ENCODE assay signal across 8 mouse cellular contexts in genomic region chr8:124792186-124792585, GRCm38 (mm10). TPM values are rescaled to one million over a fixed set of nuclear protein-coding genes. Genes with fewer than 3 reads are reported as not detected.
A peak's percentile ranks its signal among the peaks of the same experiment; 100 is the strongest.
DNase-seq lines count a peak whose midpoint lies in the region; ATAC-seq lines count a peak whose summit lies in the region.

No protein-coding gene starts in this region.

- WGBS in heart, embryonic 15.5 days: under 1% methylated on average over 32 of the region's 32 CpGs
- 2% methylated on average over 32 of the region's 32 CpGs for WGBS in embryonic facial prominence, embryonic 10.5 days
- WGBS in intestine, embryonic 16.5 days: under 1% methylated on average over 32 of the region's 32 CpGs
- WGBS in stomach, embryonic 16.5 days: under 1% methylated on average over 32 of the region's 32 CpGs

- H3K4me3 ChIP-seq in heart, embryonic 15.5 days: peak overlapping the region; percentile 65
- H3K4me3 ChIP-seq in embryonic facial prominence, embryonic 10.5 days: peak overlapping the region; percentile 74
- H3K4me3 ChIP-seq in intestine, embryonic 16.5 days (ENCODE audit: low read length): peak overlapping the region; percentile 62
- H3K4me3 ChIP-seq in stomach, embryonic 16.5 days (replicated peaks; ENCODE audit: low read length): peak overlapping the region; percentile 59

- H3K4me1 ChIP-seq in heart, embryonic 15.5 days (replicated peaks): peaks cover 34% of the 10 kb centered on the region
- peaks cover 35% of the 10 kb centered on the region for H3K4me1 ChIP-seq in embryonic facial prominence, embryonic 10.5 days
- H3K4me1 ChIP-seq in intestine, embryonic 16.5 days (ENCODE audit: control insufficient read depth, insufficient read depth, low read length): peaks cover 29% of the 10 kb centered on the region
- H3K4me1 ChIP-seq in stomach, embryonic 16.5 days (ENCODE audit: control insufficient read depth, insufficient read depth, low read length): peaks cover 13% of the 10 kb centered on the region

- H3K27ac ChIP-seq in heart, embryonic 15.5 days: 0 out of 2 replicates have a peak overlapping the region, but pooled peaks have one; percentile 39
- H3K27ac ChIP-seq in embryonic facial prominence, embryonic 10.5 days (replicated peaks): peak overlapping the region; percentile 59; the same call in 1 of the 2 replicates
- peak overlapping the region; percentile 37 for H3K27ac ChIP-seq in intestine, embryonic 16.5 days (ENCODE audit: low read length)
- H3K27ac ChIP-seq in stomach, embryonic 16.5 days (ENCODE audit: low read length): no peak overlapping the region

- peak overlapping the region; percentile 100 for H3K4me2 ChIP-seq in heart, embryonic 15.5 days
- H3K4me2 ChIP-seq in intestine, embryonic 16.5 days (ENCODE audit: low read depth, low read length): peak overlapping the region; percentile 100
- peak overlapping the region; percentile 100 for H3K4me2 ChIP-seq in stomach, embryonic 16.5 days (ENCODE audit: low read depth, low read length)

- H3K9ac ChIP-seq in heart, embryonic 15.5 days: peak overlapping the region; percentile 22; the same call in 1 of the 2 replicates
- peak overlapping the region; percentile 45; the same call in 1 of the 2 replicates for H3K9ac ChIP-seq in intestine, embryonic 16.5 days (ENCODE audit: low read depth, low read length)
- H3K9ac ChIP-seq in stomach, embryonic 16.5 days (ENCODE audit: low read length): no peak overlapping the region

- no peaks in the 10 kb centered on the region for H3K9me3 ChIP-seq in heart, embryonic 15.5 days (replicated peaks)
- H3K9me3 ChIP-seq in embryonic facial prominence, embryonic 10.5 days: no peaks in the 10 kb centered on the region
- H3K9me3 ChIP-seq in intestine, embryonic 16.5 days (ENCODE audit: control insufficient read depth, low read length): no peaks in the 10 kb centered on the region
- H3K9me3 ChIP-seq in stomach, embryonic 16.5 days (replicated peaks; ENCODE audit: control insufficient read depth, low read length): no peaks in the 10 kb centered on the region

- no peak for DNase-seq in heart, adult 8-10 months (ENCODE audit: low spot score)
- DNase-seq in MN1 (ENCODE audit: low spot score): peak; percentile 81
- DNase-seq in embryonic facial prominence, embryonic 10.5 days (ENCODE audit: low spot score): peak; percentile 43
- DNase-seq in spleen, postnatal 4 days (ENCODE audit: low spot score in 2 of 2): no peak

- peaks cover 64% of the 10 kb centered on the region for H3K27me3 ChIP-seq in heart, embryonic 15.5 days
- H3K27me3 ChIP-seq in embryonic facial prominence, embryonic 10.5 days (replicated peaks; ENCODE audit: low read depth, poor library complexity, severe bottlenecking): peaks cover 80% of the 10 kb centered on the region
- peaks cover 54% of the 10 kb centered on the region for H3K27me3 ChIP-seq in intestine, embryonic 16.5 days (replicated peaks; ENCODE audit: control insufficient read depth, insufficient read depth, low read length)
- H3K27me3 ChIP-seq in stomach, embryonic 16.5 days (ENCODE audit: control insufficient read depth, insufficient read depth, low read length): peaks cover 57% of the 10 kb centered on the region

- ATAC-seq in heart, embryonic 15.5 days (replicated peaks; ENCODE audit: insufficient number of reproducible peaks, insufficient read depth, low FRiP score, low read depth): no peak
- ATAC-seq in intestine, embryonic 16.5 days: peak; percentile 38; the same call in 1 of the 2 replicates
- 0 out of 2 replicates have a peak, but pooled peaks have one; percentile 20 for ATAC-seq in megakaryocyte progenitor cell, adult 5-6 weeks (replicated peaks; ENCODE audit: poor library complexity)
- peak; percentile 19; the same call in 1 of the 2 replicates for ATAC-seq in stomach, embryonic 16.5 days (ENCODE audit: insufficient read depth, low FRiP score)

- H3K36me3 ChIP-seq in heart, embryonic 15.5 days: no peaks in the 10 kb centered on the region
- H3K36me3 ChIP-seq in embryonic facial prominence, embryonic 10.5 days (replicated peaks): no peaks in the 10 kb centered on the region
- H3K36me3 ChIP-seq in intestine, embryonic 16.5 days (ENCODE audit: control insufficient read depth, insufficient read depth, low read length): no peaks in the 10 kb centered on the region
- H3K36me3 ChIP-seq in stomach, embryonic 16.5 days (ENCODE audit: control insufficient read depth, insufficient read depth, low read length): no peaks in the 10 kb centered on the region

RNA-seq across cellular contexts. Expression of gene Trim67, which starts 0.7 kb away (rescaled TPM):
- 0.19 and 0.33 TPM in 2 replicates for polyA plus RNA-seq in heart, embryonic 15.5 days (2015; fragmentation: Nextera tagmentation; extraction: Ambion mirVana)
- under 1 TPM; 0.22 to 0.82 (median 0.50) TPM for total RNA-seq in heart, adult 8-10 months (2022)
- 0.36 and 0.51 TPM in 2 replicates for polyA plus RNA-seq in embryonic facial prominence, embryonic 10.5 days (2016; fragmentation: Nextera tagmentation; extraction: Ambion mirVana)
- polyA plus RNA-seq in intestine, embryonic 16.5 days (2015; fragmentation: Nextera tagmentation; extraction: Ambion mirVana): 0.32 and 0.38 TPM in 2 replicates
- total RNA-seq in megakaryocyte progenitor cell, adult 5-6 weeks (2015): not detected in 2 replicates
- total RNA-seq in megakaryocyte progenitor cell, adult 5-6 weeks (2017): 0.07 TPM in 1 of 2 replicates, not detected in the other
- 0.30 and 0.40 TPM in 2 replicates for polyA plus RNA-seq in stomach, embryonic 16.5 days (2015; fragmentation: Nextera tagmentation; extraction: Ambion mirVana)

RNA-seq across cellular contexts. Expression of gene Fam89a, which starts 40.6 kb away (rescaled TPM):
- polyA plus RNA-seq in heart, embryonic 15.5 days (2015; fragmentation: Nextera tagmentation; extraction: Ambion mirVana): 1.2 and 1.9 TPM in 2 replicates
- 1 to 10 TPM in 3 of 4 experiments, under 1 TPM in 1; 0.72 to 1.5 (median 1.4) TPM for total RNA-seq in heart, adult 8-10 months (2022)
- polyA plus RNA-seq in embryonic facial prominence, embryonic 10.5 days (2016; fragmentation: Nextera tagmentation; extraction: Ambion mirVana): 6.5 and 7.6 TPM in 2 replicates
- 2.8 and 2.9 TPM in 2 replicates for polyA plus RNA-seq in intestine, embryonic 16.5 days (2015; fragmentation: Nextera tagmentation; extraction: Ambion mirVana)
- total RNA-seq in megakaryocyte progenitor cell, adult 5-6 weeks (2015): not detected in 2 replicates
- not detected in 2 replicates for total RNA-seq in megakaryocyte progenitor cell, adult 5-6 weeks (2017)
- polyA plus RNA-seq in stomach, embryonic 16.5 days (2015; fragmentation: Nextera tagmentation; extraction: Ambion mirVana): 3.2 and 4.7 TPM in 2 replicates

Comparison
In these comparisons a context has a peak if more than half of its experiments do, and no peak if none do; other contexts are left out.
1. DNase-seq: peak in MN1 (single experiment) and embryonic facial prominence, embryonic 10.5 days (single experiment); none in heart, adult 8-10 months (single experiment) and spleen, postnatal 4 days (0 of 2).
2. Peak in every context shown above with its lines, with median percentiles within 50 percentile points of each other: H3K4me2 ChIP-seq and H3K4me3 ChIP-seq.